Mouse (Mus musculus): ENCODE results near the gene Zfp472. TPM values are rescaled to one million over a fixed set of nuclear protein-coding genes. Genes with fewer than 3 reads are reported as not detected.
"Not testable (repeated sequence)": the region's sequence is repeated elsewhere in the genome, so short reads cannot be mapped to it uniquely, and the experiment has no call there.

Gene Zfp472
- total RNA-seq, 1 experiment from 2014 or later: 15.5 TPM

DNA sequence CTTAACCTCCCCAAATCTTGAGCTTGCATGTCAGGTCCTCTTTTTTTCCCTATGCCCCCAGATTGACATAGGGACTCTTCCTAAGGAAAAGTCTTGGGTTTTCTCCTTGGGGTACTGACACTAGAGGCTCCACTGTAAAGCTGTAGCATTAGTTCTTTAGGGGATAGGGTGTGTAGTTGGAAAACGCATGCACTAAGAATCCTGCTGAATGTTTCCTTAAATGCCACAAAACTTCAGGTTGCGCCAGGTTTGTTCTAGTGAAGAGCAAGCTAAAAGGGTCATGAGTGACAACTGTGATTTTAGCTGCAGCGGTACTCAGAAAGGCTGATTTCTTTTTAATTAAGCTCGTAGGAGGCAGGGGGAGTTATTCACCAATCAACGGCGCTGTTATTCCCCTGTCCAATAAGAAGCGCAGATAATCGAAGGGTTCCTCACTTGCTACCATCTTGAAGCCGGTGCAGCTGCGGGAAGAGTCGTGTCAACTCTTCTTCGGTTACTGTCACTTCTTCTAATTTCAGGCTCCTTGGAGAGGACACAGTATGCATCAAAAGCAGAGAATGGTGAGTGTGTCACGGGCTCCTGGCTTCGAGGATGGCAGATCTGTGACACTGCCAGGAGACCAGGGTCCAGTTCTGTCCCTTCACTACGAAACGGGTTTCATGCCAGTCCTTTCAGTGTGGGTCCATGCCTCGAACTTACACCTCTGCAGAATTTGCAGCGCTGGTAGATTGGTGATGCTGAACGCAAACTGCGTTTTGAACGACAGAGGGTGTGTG is 27.3 kb downstream of the Zfp472 start, which contains the start of gene Zfp952:
Gene Zfp952 (plus strand): TSS at position 431 of the 776 bp plus-strand sequence.
- ATAC-seq (ENCODE audit: extremely low read depth, insufficient number of reproducible peaks, low FRiP score, poor library complexity, severe bottlenecking): peak; percentile 98

DNA sequence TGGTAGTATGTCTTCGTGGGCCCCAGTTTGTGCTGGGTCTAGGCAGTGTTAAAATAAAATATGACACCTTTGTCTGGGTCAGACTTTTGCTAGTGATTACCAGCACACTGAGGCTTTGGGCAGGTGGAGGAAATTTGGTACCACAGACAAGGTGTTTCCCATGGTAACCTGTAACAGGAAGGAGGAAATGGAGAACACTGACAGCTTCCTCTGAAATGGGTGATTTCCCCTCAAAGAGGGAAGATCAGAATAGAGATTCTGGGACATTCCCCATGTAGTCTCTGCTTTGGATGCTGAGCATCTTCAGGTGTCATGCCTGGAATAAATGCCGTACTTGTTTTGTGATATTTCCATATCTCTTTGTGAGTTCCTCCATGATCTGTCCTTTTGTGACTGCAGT is 32.9 kb downstream of the Zfp472 start:
- ATAC-seq (ENCODE audit: extremely low read depth, insufficient number of reproducible peaks, low FRiP score, poor library complexity, severe bottlenecking): no peak

DNA sequence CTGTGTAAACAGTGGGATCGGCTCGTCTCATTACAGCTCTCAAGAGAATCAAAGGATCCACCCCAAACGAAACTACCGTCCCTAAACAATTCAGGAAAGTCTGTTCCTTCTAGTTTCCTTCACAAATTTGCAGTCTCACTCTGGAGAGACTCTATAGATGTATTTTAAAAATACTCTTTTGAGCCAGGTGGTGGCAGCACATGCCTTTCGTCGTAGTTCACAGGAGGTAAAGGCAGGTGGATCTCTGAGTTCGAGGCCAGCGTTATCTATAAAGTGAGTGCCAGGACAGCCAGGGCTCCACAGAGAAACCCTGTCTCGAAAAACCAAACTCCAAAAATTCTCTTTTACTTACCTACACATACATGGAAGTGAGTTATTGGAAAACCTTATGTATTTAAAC is 42.7 kb downstream of the Zfp472 start:
- no peak for ATAC-seq (ENCODE audit: extremely low read depth, insufficient number of reproducible peaks, low FRiP score, poor library complexity, severe bottlenecking)

DNA sequence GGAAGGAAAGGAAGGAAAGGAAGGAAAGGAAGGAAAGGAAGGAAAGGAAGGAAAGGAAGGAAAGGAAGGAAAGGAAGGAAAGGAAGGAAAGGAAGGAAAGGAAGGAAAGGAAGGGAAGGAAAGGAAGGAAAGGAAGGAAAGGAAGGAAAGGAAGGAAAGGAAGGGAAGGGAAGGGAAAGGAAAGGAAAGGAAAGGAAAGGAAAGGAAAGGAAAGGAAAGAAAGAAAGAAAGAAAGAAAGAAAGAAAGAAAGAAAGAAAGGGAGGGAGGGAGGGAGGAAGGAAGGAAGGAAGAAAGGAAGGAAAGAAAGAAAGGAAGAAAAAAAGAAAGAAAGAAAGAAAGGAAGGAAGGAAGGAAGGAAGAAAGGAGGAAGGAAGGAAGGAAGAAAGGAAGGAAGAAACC is 54.8 kb downstream of the Zfp472 start:
- ATAC-seq (ENCODE audit: extremely low read depth, insufficient number of reproducible peaks, low FRiP score, poor library complexity, severe bottlenecking): not testable (repeated sequence)

Other genes starting within 250 kb of the Zfp472 start
- gene Zfp871, start 177.5 kb upstream of the Zfp472 start, total RNA-seq (2017): 54.6 and 57.0 TPM in 2 replicates
- not detected in 2 replicates for gene Zfp811, start 155.9 kb upstream of the Zfp472 start, total RNA-seq (2017)
- gene Zfp799, start 135.6 kb upstream of the Zfp472 start, total RNA-seq (2017): 4.9 and 12.2 TPM in 2 replicates
- gene Zfp870, start 74.2 kb upstream of the Zfp472 start, total RNA-seq (2017): 5.4 and 6.1 TPM in 2 replicates
- not detected in 2 replicates for gene Cyp4f14, start 48.5 kb upstream of the Zfp472 start, total RNA-seq (2017)
- gene Cyp4f13, start 18.4 kb upstream of the Zfp472 start, total RNA-seq (2017): 29.6 and 36.0 TPM in 2 replicates
- 20.5 and 28.3 TPM in 2 replicates for gene Zfp952, start 27.3 kb downstream of the Zfp472 start, total RNA-seq (2017)
- gene Zfp763, start 67.6 kb downstream of the Zfp472 start, total RNA-seq (2017): 4.2 and 5.3 TPM in 2 replicates
- gene 4921501E09Rik, start 102.2 kb downstream of the Zfp472 start, total RNA-seq (2017): not detected in 2 replicates
- 3.2 and 4.2 TPM in 2 replicates for gene Zfp563, start 123.5 kb downstream of the Zfp472 start, total RNA-seq (2017)
- gene Morc2b, start 173.9 kb downstream of the Zfp472 start, total RNA-seq (2017): not detected in 2 replicates
- gene Olfr55, start 202.6 kb downstream of the Zfp472 start, total RNA-seq (2017): not detected in 2 replicates
- not detected in 2 replicates for gene Olfr239, start 225.5 kb downstream of the Zfp472 start, total RNA-seq (2017)

Data from neutrophil, adult 5-6 weeks (primary cell).